Mouse (Mus musculus): ENCODE data around the gene Gm28051. TPM values are rescaled to one million over a fixed set of nuclear protein-coding genes. Genes with fewer than 3 reads are reported as not detected.

Gene Gm28051
- polyA plus RNA-seq, 1 experiment: 0.13 TPM

DNA sequence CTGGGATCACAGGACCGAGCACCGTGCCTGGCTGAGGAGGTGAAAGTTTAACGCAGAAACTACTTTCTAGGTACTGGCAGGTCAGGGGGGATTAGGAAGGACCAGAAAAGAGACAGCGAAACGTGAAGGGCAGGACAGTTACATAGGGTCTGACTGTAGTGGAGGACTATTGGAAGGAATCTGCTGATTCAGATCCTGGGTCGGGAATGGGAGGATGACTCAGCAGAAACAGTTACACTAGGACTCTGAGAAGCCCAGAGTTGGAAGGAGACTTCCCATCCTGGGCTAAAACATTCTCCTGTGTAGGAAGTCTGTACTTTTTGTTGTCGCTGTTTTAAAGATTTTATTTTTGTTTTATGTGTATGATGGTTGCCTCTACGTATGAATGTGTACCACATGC is 14.0 kb upstream of the Gm28051 start:
- Histone ChIP-seq H3K4me3 (ENCODE audit: insufficient read depth, poor library complexity, severe bottlenecking) (no peak overlapping the region), H3K79me3 (ENCODE audit: low read depth) (no peaks in the 10 kb centered on the region), H3K36me3 (ENCODE audit: control insufficient read depth, insufficient read depth) (peaks cover 88% of the 10 kb centered on the region), H3K79me2 (ENCODE audit: control insufficient read depth, insufficient read depth) (no peaks in the 10 kb centered on the region), H3K27me3 (ENCODE audit: control insufficient read depth, insufficient read depth, insufficient read length) (no peaks in the 10 kb centered on the region), H3ac (ENCODE audit: control insufficient read depth, insufficient read length, low read depth) (no peak overlapping the region)
- no peak for TF ChIP-seq CEBPB (IDR thresholded peaks at IDR 0.05; ENCODE audit: low read depth)
- TF ChIP-seq CTCF (IDR thresholded peaks at IDR 0.05; ENCODE audit: control insufficient read depth, insufficient read depth, insufficient read length): no peak
- no peak for TF ChIP-seq MYOD1 (IDR thresholded peaks at IDR 0.05; ENCODE audit: control insufficient read depth, insufficient read length, low read depth)
- no peak for TF ChIP-seq USF1 (IDR thresholded peaks at IDR 0.05; ENCODE audit: low read depth)
- no peak for TF ChIP-seq FOSL1 (IDR thresholded peaks at IDR 0.05; ENCODE audit: insufficient read depth, low read length, poor library complexity, severe bottlenecking)
- TF ChIP-seq MYOG (IDR thresholded peaks at IDR 0.05; ENCODE audit: control insufficient read depth, extremely low read depth, insufficient read length): no peak
- no peak for TF ChIP-seq MAX (IDR thresholded peaks at IDR 0.05)

DNA sequence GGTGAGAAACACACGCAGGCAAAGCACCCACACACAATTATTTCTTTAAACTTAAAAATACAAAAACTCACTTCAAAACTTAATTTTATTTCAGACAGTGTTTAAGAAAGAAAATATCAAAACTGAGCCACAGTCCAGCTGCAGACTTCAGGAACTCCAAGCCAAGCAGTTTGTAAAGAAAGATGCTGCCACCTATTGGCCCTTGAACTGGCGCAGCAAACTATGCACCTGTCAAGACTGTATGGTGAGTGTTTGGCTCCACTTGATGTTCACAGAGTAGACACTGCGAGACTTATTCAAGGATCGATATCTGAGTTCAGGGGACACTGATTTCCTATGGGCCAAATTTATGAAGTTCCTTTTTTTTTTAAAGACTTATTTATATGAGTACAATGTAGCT is 11.4 kb upstream of the Gm28051 start:
- Histone ChIP-seq H3K79me2 (ENCODE audit: control insufficient read depth, insufficient read depth) (no peaks in the 10 kb centered on the region), H3K36me3 (ENCODE audit: control insufficient read depth, insufficient read depth) (peaks cover 95% of the 10 kb centered on the region)
- no peak for TF ChIP-seq USF1 (IDR thresholded peaks at IDR 0.05; ENCODE audit: low read depth)
- TF ChIP-seq MYOG (IDR thresholded peaks at IDR 0.05; ENCODE audit: control insufficient read depth, extremely low read depth, insufficient read length): no peak
- TF ChIP-seq CTCF (IDR thresholded peaks at IDR 0.05; ENCODE audit: control insufficient read depth, insufficient read depth, insufficient read length): no peak
- TF ChIP-seq CEBPB (IDR thresholded peaks at IDR 0.05; ENCODE audit: low read depth): no peak
- TF ChIP-seq FOSL1 (IDR thresholded peaks at IDR 0.05; ENCODE audit: insufficient read depth, low read length, poor library complexity, severe bottlenecking): no peak
- no peak for TF ChIP-seq MAX (IDR thresholded peaks at IDR 0.05)
- TF ChIP-seq MYOD1 (IDR thresholded peaks at IDR 0.05; ENCODE audit: control insufficient read depth, insufficient read length, low read depth): no peak

DNA sequence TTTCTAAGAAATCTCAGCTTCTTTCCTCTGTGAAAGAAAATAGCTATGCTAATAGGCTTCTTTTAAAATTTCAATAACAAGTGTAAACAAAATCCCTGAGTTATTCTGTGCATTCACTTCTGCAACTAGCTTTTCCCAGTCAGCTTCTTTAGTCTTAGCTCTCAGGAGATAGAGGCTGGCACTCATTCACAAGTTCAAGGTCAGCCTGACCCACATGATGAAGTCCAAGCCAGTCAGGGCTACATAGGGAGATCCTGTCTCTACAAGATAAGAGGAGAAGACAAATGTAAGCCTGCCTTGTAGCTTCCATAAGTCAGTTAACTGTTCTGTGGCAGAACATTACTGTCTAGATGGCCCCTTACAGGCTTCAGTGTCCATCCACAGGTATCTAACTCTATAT is 6.1 kb upstream of the Gm28051 start:
- Histone ChIP-seq H3K4me3 (ENCODE audit: insufficient read depth, poor library complexity, severe bottlenecking) (no peak overlapping the region), H3K79me3 (ENCODE audit: low read depth) (peaks cover 22% of the 10 kb centered on the region), H3K79me2 (ENCODE audit: control insufficient read depth, insufficient read depth) (peaks cover 31% of the 10 kb centered on the region), H3ac (ENCODE audit: control insufficient read depth, insufficient read length, low read depth) (no peak overlapping the region), H3K36me3 (ENCODE audit: control insufficient read depth, insufficient read depth) (peaks cover 56% of the 10 kb centered on the region), H3K27me3 (ENCODE audit: control insufficient read depth, insufficient read depth, insufficient read length) (no peaks in the 10 kb centered on the region)
- TF ChIP-seq MAX (IDR thresholded peaks at IDR 0.05): no peak
- TF ChIP-seq MYOD1 (IDR thresholded peaks at IDR 0.05; ENCODE audit: control insufficient read depth, insufficient read length, low read depth): no peak
- no peak for TF ChIP-seq CTCF (IDR thresholded peaks at IDR 0.05; ENCODE audit: control insufficient read depth, insufficient read depth, insufficient read length)
- TF ChIP-seq MYOG (IDR thresholded peaks at IDR 0.05; ENCODE audit: control insufficient read depth, extremely low read depth, insufficient read length): no peak
- TF ChIP-seq FOSL1 (IDR thresholded peaks at IDR 0.05; ENCODE audit: insufficient read depth, low read length, poor library complexity, severe bottlenecking): no peak
- no peak for TF ChIP-seq USF1 (IDR thresholded peaks at IDR 0.05; ENCODE audit: low read depth)
- no peak for TF ChIP-seq CEBPB (IDR thresholded peaks at IDR 0.05; ENCODE audit: low read depth)

More for the DNA sequence above, 11.4 kb upstream of the Gm28051 start:
- Histone ChIP-seq H3K27me3 (ENCODE audit: control insufficient read depth, insufficient read depth, insufficient read length) (no peaks in the 10 kb centered on the region), H3ac (ENCODE audit: control insufficient read depth, insufficient read length, low read depth) (no peak overlapping the region), H3K79me3 (ENCODE audit: low read depth) (no peaks in the 10 kb centered on the region), H3K4me3 (ENCODE audit: insufficient read depth, poor library complexity, severe bottlenecking) (no peak overlapping the region)

DNA sequence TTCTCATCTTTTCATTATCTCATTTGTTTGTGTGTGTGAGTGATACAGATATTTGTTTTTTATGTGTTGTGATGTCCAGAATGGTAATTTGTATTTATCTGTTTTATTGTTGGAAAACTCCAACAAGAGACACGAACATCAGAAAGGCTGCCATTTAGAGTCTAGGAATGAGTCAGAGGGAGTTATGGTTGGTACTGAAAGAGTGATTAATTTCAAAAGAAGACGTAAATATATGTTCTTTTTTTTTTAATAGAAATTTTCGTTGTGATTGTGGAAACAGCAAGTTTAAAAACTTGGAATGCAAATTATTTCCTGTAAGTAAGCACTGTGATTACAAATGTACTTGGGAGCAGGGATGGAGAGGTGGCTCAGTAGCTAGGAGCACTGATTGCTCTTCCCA is 4.1 kb upstream of the Gm28051 start:
- Histone ChIP-seq H3K36me3 (ENCODE audit: control insufficient read depth, insufficient read depth) (peaks cover 36% of the 10 kb centered on the region), H3ac (ENCODE audit: control insufficient read depth, insufficient read length, low read depth) (no peak overlapping the region), H3K27me3 (ENCODE audit: control insufficient read depth, insufficient read depth, insufficient read length) (no peaks in the 10 kb centered on the region), H3K79me2 (ENCODE audit: control insufficient read depth, insufficient read depth) (peaks cover 48% of the 10 kb centered on the region), H3K79me3 (ENCODE audit: low read depth) (peaks cover 27% of the 10 kb centered on the region), H3K4me3 (ENCODE audit: insufficient read depth, poor library complexity, severe bottlenecking) (no peak overlapping the region)
- no peak for TF ChIP-seq CTCF (IDR thresholded peaks at IDR 0.05; ENCODE audit: control insufficient read depth, insufficient read depth, insufficient read length)
- TF ChIP-seq MYOD1 (IDR thresholded peaks at IDR 0.05; ENCODE audit: control insufficient read depth, insufficient read length, low read depth): no peak

DNA sequence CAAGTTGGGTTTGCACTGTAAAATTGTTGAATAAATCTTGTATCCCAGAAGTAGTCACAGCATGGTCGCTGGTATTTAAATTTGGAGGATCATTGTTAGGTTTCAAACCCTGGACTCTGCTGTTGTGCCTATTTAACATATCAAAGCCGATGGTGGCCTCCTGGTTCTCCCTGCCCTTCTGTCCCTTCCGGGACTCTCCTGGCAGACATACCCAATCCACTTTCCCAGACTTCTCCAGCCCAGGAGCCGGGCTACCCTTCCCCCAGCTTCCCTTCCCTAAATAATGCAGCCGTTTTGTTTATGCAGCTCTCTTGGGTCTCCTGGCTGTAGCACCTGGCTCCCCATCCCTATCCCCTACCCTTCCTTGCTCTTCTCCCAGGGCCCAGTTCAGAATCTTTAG is 1.4 kb upstream of the Gm28051 start:
- H3K36me3 ChIP-seq (ENCODE audit: control insufficient read depth, insufficient read depth): peaks cover 12% of the 10 kb centered on the region
- peaks cover 75% of the 10 kb centered on the region for H3K79me2 ChIP-seq (ENCODE audit: control insufficient read depth, insufficient read depth)
- peak overlapping the region; percentile 79 for H3K4me3 ChIP-seq (ENCODE audit: insufficient read depth, poor library complexity, severe bottlenecking)
- no peak for TF ChIP-seq CEBPB (IDR thresholded peaks at IDR 0.05; ENCODE audit: low read depth)
- no peak for TF ChIP-seq MAX (IDR thresholded peaks at IDR 0.05)
- no peak for TF ChIP-seq MYOG (IDR thresholded peaks at IDR 0.05; ENCODE audit: control insufficient read depth, extremely low read depth, insufficient read length)
- no peak for TF ChIP-seq USF1 (IDR thresholded peaks at IDR 0.05; ENCODE audit: low read depth)
- TF ChIP-seq FOSL1 (IDR thresholded peaks at IDR 0.05; ENCODE audit: insufficient read depth, low read length, poor library complexity, severe bottlenecking): no peak
- no peak for TF ChIP-seq MYOD1 (IDR thresholded peaks at IDR 0.05; ENCODE audit: control insufficient read depth, insufficient read length, low read depth)
- no peak for TF ChIP-seq CTCF (IDR thresholded peaks at IDR 0.05; ENCODE audit: control insufficient read depth, insufficient read depth, insufficient read length)
- H3K79me3 ChIP-seq (ENCODE audit: low read depth): peaks cover 55% of the 10 kb centered on the region
- peak overlapping the region; percentile 82 for H3ac ChIP-seq (ENCODE audit: control insufficient read depth, insufficient read length, low read depth)
- no peaks in the 10 kb centered on the region for H3K27me3 ChIP-seq (ENCODE audit: control insufficient read depth, insufficient read depth, insufficient read length)

DNA sequence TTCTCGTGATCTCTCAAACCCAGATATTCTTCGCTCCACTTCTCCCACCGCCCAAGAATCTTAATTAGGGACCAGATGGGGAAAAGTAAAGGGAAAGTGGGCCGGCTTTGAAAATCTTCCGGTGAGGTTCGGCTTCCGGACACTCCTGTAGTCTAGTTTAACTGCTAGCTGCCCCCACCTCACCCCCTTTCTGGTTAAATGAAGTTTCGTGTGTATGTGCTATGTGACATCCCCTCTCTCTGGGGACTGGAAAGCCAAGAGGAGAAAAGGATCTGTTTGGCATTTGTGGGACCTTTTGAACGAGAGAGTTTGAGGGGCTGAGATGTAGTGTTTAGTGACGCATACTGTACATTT is 815 bp upstream of the Gm28051 start, which contains the start of gene Gm20604:
Gene Gm20604 (minus strand): TSS at position 270 of the 354 bp plus-strand sequence.
- peaks cover 7% of the 10 kb centered on the region for H3K36me3 ChIP-seq (ENCODE audit: control insufficient read depth, insufficient read depth)
- TF ChIP-seq CTCF (IDR thresholded peaks at IDR 0.05; ENCODE audit: control insufficient read depth, insufficient read depth, insufficient read length): no peak
- TF ChIP-seq MYOD1 (IDR thresholded peaks at IDR 0.05; ENCODE audit: control insufficient read depth, insufficient read length, low read depth): no peak
- TF ChIP-seq MAX (IDR thresholded peaks at IDR 0.05): no peak
- no peak for TF ChIP-seq USF1 (IDR thresholded peaks at IDR 0.05; ENCODE audit: low read depth)
- TF ChIP-seq MYOG (IDR thresholded peaks at IDR 0.05; ENCODE audit: control insufficient read depth, extremely low read depth, insufficient read length): no peak
- TF ChIP-seq FOSL1 (IDR thresholded peaks at IDR 0.05; ENCODE audit: insufficient read depth, low read length, poor library complexity, severe bottlenecking): no peak
- TF ChIP-seq CEBPB (IDR thresholded peaks at IDR 0.05; ENCODE audit: low read depth): no peak
- peak within 1 kb of the TSS; percentile 79 for H3K4me3 ChIP-seq (ENCODE audit: insufficient read depth, poor library complexity, severe bottlenecking)
- H3K79me3 ChIP-seq (ENCODE audit: low read depth): peaks cover 60% of the 10 kb centered on the region
- H3K79me2 ChIP-seq (ENCODE audit: control insufficient read depth, insufficient read depth): peaks cover 81% of the 10 kb centered on the region
- no peaks in the 10 kb centered on the region for H3K27me3 ChIP-seq (ENCODE audit: control insufficient read depth, insufficient read depth, insufficient read length)
- peak within 1 kb of the TSS; percentile 82 for H3ac ChIP-seq (ENCODE audit: control insufficient read depth, insufficient read length, low read depth)

Data from C2C12 (cell line).